Mouse (Mus musculus) erythroblast, embryonic 14.5 days (primary cell): ENCODE data around the gene Gsk3b.

ENCODE experiments used
- GATA1 ChIP-seq: IDR thresholded peaks from 2 replicates; pipeline ENCODE4 v1.6.1; 2012; ENCODE audit warnings: low read length, inconsistent platforms, mixed read lengths
- TAL1 ChIP-seq: IDR thresholded peaks from 3 replicates; pipeline ENCODE4 v1.6.1; 2012; ENCODE audit warnings: low read length, inconsistent platforms, mixed read lengths

GRCm38 (mm10) chr16:38285801-38286200, 197.0 kb downstream of the Gsk3b start:
- TF ChIP-seq TAL1 = no peak
- TF ChIP-seq GATA1 = no peak
